Mouse (Mus musculus): Measurements from ENCODE around the gene Itgb3.

Gene Itgb3

DNA sequence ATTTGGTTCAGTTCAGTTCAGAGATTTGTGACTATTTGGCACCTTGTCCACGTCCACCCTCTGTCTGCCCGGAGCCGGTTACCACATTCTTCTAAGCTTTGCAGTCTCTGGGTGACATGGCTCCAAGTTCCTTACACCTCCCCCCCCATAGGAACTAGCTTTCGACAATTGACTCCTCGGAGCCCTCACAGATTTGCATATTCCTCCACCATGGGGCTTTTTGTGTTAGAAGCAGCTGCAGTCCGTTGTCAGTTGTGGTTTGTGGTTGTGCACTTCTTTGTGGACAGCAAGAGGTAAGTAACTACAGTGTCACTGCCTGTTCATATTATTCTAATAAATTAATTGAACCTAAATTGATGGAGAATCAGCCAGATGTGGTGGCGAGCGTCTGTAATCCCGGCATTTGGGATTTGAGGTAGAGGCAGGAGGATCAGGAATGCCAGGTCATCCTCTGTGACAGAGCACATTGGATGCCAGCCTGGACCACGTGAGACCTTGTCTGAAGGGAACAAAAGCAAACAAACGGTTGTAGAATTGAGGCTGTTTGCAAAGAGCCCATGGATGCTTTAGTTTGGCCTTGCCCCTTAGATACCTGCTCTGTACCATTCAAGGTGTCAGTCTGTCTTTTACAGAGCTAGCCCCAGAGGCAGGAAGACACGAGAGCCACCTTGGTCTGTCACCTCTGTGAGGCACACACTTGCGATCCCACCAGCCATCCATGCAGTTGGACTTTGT lies 25.0 kb upstream of the Itgb3 start:
- no peak for DNase-seq (ENCODE audit: low read depth, low spot score)

DNA sequence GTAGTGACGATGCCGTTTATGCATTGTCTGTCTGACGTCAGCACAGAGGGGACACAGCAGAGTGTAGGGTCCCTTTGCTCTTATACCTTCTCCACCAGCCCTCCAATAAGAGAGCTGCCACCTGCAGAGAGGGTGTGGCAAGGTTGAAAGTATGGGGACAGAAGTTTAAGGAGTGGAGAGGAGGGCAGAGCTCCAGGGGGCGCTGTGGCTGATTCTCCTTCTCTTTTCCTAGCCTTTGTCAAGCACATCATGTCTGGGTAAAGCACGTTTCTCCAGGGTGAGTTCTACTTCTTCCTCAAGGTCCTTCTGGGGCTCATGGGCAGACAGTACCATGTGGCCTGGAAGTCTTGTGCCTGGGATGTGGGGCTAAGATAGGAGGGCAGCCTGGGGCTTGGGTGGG lies 22.3 kb upstream of the Itgb3 start:
- DNase-seq (ENCODE audit: low read depth, low spot score): no peak

DNA sequence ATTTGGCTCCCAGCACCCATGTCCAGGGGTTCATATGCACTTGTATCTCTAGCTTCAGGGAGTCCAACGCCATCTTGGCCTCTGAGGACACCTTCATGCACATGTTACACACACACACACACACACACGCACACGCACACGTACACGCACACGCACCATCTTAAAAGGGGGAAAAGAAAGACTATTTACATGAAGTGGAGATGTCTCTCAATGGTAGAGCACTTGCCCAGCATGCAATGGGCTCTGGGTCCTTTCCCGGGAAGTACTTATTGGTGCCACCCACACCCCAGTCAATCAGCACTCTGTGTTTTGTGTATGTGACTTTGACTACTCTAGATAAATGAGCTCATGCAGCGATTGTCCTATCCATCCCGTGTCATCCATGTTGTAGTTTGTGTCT lies 19.9 kb upstream of the Itgb3 start:
- no peak for DNase-seq (ENCODE audit: low read depth, low spot score)

DNA sequence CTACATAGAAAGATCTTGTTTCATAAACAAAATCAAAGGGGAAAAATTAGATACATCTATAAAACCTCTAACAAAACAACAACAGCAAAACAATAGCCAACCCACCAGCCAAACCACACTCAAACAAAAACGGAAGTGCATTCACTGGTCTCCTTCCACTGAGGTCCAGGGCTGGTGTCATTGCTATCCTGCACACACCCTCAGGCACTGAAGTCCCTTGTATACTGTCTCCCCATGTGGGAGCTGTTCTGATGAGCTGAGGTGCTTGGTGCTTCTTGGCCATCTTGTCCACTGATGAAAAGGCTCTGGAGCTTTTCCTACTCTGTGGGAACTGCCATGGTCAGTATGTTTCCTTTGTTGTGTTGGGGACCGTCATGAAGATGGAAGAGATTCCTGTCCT lies 19.3 kb upstream of the Itgb3 start:
- DNase-seq (ENCODE audit: low read depth, low spot score): no peak

- DNase-seq (ENCODE audit: low read depth, low spot score): no peak
These were observed 18.2 kb upstream of the Itgb3 start for GRCm38 (mm10) chr11:104589570-104589969.

- DNase-seq (ENCODE audit: low read depth, low spot score): peak; percentile 71
These were observed 17.7 kb upstream of the Itgb3 start for GRCm38 (mm10) chr11:104590148-104590547.

GRCm38 (mm10) chr11:104592066-104592835 lies 15.5 kb upstream of the Itgb3 start:
- DNase-seq (ENCODE audit: low read depth, low spot score): no peak

GRCm38 (mm10) chr11:104596365-104596764 lies 11.4 kb upstream of the Itgb3 start:
- no peak for DNase-seq (ENCODE audit: low read depth, low spot score)

GRCm38 (mm10) chr11:104599265-104599945 lies 8.4 kb upstream of the Itgb3 start:
- DNase-seq (ENCODE audit: low read depth, low spot score): no peak

DNA sequence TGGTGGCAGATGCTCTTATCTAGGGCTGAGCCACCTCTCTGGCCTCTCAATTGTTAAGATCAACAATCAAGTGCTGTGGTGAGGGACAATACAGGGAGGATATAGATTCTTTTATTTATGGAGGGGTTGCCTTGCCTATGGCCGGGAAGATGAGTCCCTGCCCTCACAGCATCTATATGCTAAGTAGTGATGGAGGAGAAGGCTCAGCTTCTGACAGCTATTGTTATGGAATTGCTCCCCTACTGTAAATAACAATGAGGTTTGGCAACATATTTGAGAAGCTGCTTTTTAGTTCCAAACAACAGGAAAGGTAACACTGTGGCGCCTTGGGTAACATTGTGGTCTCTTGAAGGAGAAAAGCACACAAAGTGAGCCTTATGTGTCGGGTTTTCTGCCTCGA lies 7.1 kb upstream of the Itgb3 start:
- DNase-seq (ENCODE audit: low read depth, low spot score): no peak

DNA sequence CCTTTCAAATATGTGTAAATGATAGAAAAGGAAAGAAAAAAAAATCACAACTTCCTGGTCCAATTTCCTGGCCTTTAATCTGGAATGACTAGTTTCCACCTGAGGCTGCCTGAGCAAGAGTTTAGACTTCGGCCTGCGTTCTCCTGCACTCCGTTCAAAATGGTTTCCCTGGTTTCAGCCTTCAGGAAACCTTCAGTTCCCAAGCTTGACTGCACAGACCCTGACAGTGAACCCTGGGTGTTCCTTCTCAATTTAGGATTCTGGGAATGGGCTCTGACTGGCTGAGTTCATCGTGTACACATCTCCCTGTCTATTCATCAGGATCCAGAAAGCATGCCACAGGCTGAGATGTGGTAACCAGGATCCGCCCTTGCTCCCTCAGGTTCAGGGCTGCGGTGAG lies 3.6 kb upstream of the Itgb3 start:
- DNase-seq (ENCODE audit: low read depth, low spot score): no peak

- no peak for DNase-seq (ENCODE audit: low read depth, low spot score)
These were observed 585 bp downstream of the Itgb3 start for GRCm38 (mm10) chr11:104608249-104608920.

DNA sequence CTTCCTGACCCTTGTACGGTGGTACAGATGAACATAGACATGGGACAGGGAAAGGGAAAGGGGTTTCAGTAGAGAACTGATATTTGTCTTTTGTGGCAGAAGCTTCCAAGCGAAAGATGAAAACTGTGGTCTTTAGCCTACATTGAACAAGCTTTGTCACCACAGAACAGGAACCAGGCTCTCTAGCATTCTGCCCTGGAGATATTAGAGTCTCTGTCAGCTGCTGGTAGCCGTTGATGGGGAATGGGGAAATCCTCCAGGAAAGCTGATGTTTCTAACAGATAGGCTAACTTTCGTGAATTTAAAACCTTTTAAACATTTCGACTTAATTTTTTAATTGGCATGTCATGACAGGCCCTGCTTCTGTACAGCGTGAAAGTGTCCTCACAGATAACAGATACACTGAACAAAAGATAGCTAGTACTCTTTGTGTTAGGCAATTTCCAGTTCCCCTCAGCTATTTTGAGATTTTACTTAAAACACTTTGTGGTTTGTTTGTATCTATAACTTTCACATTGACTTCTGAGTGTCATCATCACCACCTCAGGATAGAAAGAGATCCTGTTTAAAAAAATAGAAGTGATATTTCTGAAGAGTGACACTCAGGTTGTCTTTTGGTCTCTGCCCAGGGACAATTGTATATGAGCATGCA lies 1.4 kb downstream of the Itgb3 start:
- DNase-seq (ENCODE audit: low read depth, low spot score): no peak

DNA sequence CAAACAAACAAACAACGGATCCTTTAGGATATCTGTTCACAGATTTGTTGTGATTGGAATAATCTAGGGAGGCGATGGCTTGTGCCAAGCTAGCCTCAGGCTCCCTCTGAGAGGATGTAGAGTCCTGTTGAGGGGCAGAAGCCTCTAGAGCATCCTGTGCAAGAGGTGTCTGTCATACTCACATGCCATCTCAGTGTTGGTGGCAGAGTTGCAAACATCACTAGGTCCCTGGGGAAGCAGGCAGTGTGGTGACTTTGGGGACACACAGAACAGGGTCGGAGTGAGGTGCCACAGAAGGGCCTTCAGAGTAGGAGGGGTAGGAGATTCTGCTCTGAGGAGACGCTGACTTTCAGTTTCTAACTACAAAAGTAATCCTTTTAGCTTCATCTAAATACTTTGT lies 1.9 kb downstream of the Itgb3 start:
- DNase-seq (ENCODE audit: low read depth, low spot score): no peak

GRCm38 (mm10) chr11:104611579-104612151 lies 3.9 kb downstream of the Itgb3 start:
- no peak for DNase-seq (ENCODE audit: low read depth, low spot score)

DNA sequence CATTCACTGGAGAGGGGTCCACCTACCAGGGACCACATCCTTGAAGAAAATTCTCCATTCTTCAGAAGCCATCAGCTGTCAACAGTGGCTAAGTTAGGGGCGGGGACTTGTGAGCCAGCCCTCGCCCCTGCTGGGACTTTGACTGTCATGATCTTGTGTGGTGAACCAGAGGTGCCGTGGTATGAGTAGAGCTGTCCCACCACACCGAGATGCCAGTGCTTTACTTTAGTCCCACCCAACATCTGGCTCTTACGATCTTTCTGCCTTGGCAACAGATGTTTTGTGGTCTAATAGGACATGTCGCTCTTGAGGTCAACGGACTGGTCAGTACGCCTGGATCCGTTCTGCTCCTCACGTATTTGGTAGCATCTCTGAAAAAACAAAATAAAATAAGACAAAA lies 5.8 kb downstream of the Itgb3 start:
- DNase-seq (ENCODE audit: low read depth, low spot score): no peak

DNA sequence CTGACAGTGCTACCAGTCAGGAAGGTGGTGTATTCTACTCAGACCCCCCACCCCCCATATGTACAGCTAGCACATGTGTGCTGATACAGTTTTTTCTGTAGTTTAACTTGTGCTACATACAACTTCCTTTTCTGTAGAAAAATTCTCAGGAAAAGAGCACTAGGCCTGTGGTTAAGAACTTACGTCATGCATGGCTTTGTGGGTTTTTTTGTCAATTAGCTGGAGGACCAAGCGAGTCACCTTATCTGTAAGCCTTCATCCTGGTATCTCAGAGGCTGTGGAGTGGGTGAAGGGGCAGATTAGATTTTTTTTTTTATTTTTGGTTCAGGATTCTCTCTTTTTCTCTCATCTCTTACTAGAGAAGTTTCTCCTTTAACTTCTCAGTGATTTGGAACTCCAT lies 6.3 kb downstream of the Itgb3 start:
- DNase-seq (ENCODE audit: low read depth, low spot score): no peak

GRCm38 (mm10) chr11:104616182-104616581 lies 8.4 kb downstream of the Itgb3 start:
- DNase-seq (ENCODE audit: low read depth, low spot score): no peak

DNA sequence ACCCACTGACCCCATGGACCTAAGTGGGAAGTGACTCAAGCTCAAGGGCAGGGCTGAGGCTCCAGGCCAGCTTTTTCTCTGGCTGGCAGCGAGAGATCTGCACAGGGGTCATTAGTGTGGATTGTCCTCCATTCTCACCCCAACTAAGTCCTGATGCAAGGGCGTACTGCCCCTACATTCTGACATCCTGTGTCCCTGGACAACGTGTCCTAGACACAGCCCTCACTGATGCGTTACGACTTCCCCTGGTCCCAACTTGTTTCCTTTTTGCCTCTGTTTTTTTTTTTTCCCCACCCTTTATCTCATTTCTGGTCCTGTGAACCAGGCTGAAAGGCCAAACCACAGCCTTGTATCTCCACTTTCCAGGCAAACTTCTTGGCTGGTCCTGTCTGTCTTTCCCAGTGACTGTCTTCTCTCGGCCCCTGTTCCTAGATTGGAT lies 10.9 kb downstream of the Itgb3 start:
- DNase-seq (ENCODE audit: low read depth, low spot score): no peak

GRCm38 (mm10) chr11:104619084-104620022 lies 11.6 kb downstream of the Itgb3 start:
- no peak for DNase-seq (ENCODE audit: low read depth, low spot score)

All from embryo, embryonic 11.5 days (tissue).